Mouse (Mus musculus): ENCODE results near the gene Arfip1. TPM values are rescaled to one million over a fixed set of nuclear protein-coding genes. Genes with fewer than 3 reads are reported as not detected.

Arfip1 gene
- polyA plus RNA-seq, 1 experiment from 2014 or later = 22.5 TPM

- ATAC-seq (ENCODE audit: low FRiP score, low read depth) = no peak
Measured at GRCm38 (mm10) chr3:84516163-84516562, 66.3 kb downstream of the Arfip1 start.

GRCm38 (mm10) chr3:84512774-84513515 lies 69.5 kb downstream of the Arfip1 start:
- no peak overlapping the region for H3K27ac ChIP-seq (replicated peaks)
- no peak overlapping the region for H3K4me2 ChIP-seq
- no peaks in the 10 kb centered on the region for H3K9me3 ChIP-seq
- H3K27me3 ChIP-seq = no peaks in the 10 kb centered on the region
- 68% methylated on average over 6 of the region's 6 CpGs for WGBS
- no peak for ATAC-seq (ENCODE audit: low FRiP score, low read depth)
- H3K36me3 ChIP-seq = no peaks in the 10 kb centered on the region
- H3K4me3 ChIP-seq = no peak overlapping the region
- H3K4me1 ChIP-seq (replicated peaks) = no peaks in the 10 kb centered on the region
- no peak overlapping the region for H3K9ac ChIP-seq

More at GRCm38 (mm10) chr3:84516163-84516562, 66.3 kb downstream of the Arfip1 start:
- H3K4me2 ChIP-seq = no peak overlapping the region
- H3K4me1 ChIP-seq (replicated peaks) = no peaks in the 10 kb centered on the region
- no peak overlapping the region for H3K4me3 ChIP-seq
- WGBS = 90% methylated on average over 3 of the region's 3 CpGs
- 0 out of 2 replicates have a peak, but pooled peaks cover 5% of the 10 kb centered on the region for H3K36me3 ChIP-seq
- H3K9ac ChIP-seq = no peak overlapping the region
- no peak overlapping the region for H3K27ac ChIP-seq (replicated peaks)
- no peaks in the 10 kb centered on the region for H3K9me3 ChIP-seq
- no peaks in the 10 kb centered on the region for H3K27me3 ChIP-seq

- Histone ChIP-seq H3K4me1 (replicated peaks) (no peaks in the 10 kb centered on the region), H3K4me3 (no peak overlapping the region), H3K27me3 (no peaks in the 10 kb centered on the region), H3K9ac (no peak overlapping the region), H3K4me2 (no peak overlapping the region), H3K36me3 (no peaks in the 10 kb centered on the region), H3K27ac (replicated peaks) (no peak overlapping the region), H3K9me3 (no peaks in the 10 kb centered on the region)
- ATAC-seq (ENCODE audit: low FRiP score, low read depth) = no peak
- WGBS = 88% methylated on average over 4 of the region's 4 CpGs
Measured at GRCm38 (mm10) chr3:84505193-84505592, 77.2 kb downstream of the Arfip1 start.

GRCm38 (mm10) chr3:84504291-84504690 lies 78.1 kb downstream of the Arfip1 start:
- H3K4me2 ChIP-seq = no peak overlapping the region
- H3K4me1 ChIP-seq (replicated peaks) = no peaks in the 10 kb centered on the region
- 91% methylated on average over 8 of the region's 8 CpGs for WGBS
- no peak overlapping the region for H3K4me3 ChIP-seq
- H3K9me3 ChIP-seq = no peaks in the 10 kb centered on the region
- H3K27ac ChIP-seq (replicated peaks) = no peak overlapping the region
- H3K9ac ChIP-seq = no peak overlapping the region
- no peaks in the 10 kb centered on the region for H3K36me3 ChIP-seq
- ATAC-seq (ENCODE audit: low FRiP score, low read depth) = no peak
- H3K27me3 ChIP-seq = no peaks in the 10 kb centered on the region

- no peaks in the 10 kb centered on the region for H3K27me3 ChIP-seq
- H3K9me3 ChIP-seq = no peaks in the 10 kb centered on the region
- no peak for ATAC-seq (ENCODE audit: low FRiP score, low read depth)
- H3K4me2 ChIP-seq = no peak overlapping the region
- no peaks in the 10 kb centered on the region for H3K36me3 ChIP-seq
- H3K27ac ChIP-seq (replicated peaks) = no peak overlapping the region
- H3K4me3 ChIP-seq = no peak overlapping the region
- no peak overlapping the region for H3K9ac ChIP-seq
- H3K4me1 ChIP-seq (replicated peaks) = no peaks in the 10 kb centered on the region
- 82% methylated on average over 2 of the region's 2 CpGs for WGBS
Measured at GRCm38 (mm10) chr3:84502101-84502500, 80.3 kb downstream of the Arfip1 start.

GRCm38 (mm10) chr3:84500491-84500890 lies 81.9 kb downstream of the Arfip1 start:
- no peak overlapping the region for H3K4me2 ChIP-seq
- no peaks in the 10 kb centered on the region for H3K27me3 ChIP-seq
- no peak overlapping the region for H3K4me3 ChIP-seq
- H3K27ac ChIP-seq (replicated peaks) = no peak overlapping the region
- no peak for ATAC-seq (ENCODE audit: low FRiP score, low read depth)
- H3K9ac ChIP-seq = no peak overlapping the region
- 76% methylated on average over 10 of the region's 10 CpGs for WGBS
- H3K4me1 ChIP-seq (replicated peaks) = no peaks in the 10 kb centered on the region
- no peaks in the 10 kb centered on the region for H3K9me3 ChIP-seq
- H3K36me3 ChIP-seq = no peaks in the 10 kb centered on the region

GRCm38 (mm10) chr3:84497718-84498117 lies 84.7 kb downstream of the Arfip1 start:
- H3K4me3 ChIP-seq = no peak overlapping the region
- ATAC-seq (ENCODE audit: low FRiP score, low read depth) = no peak

GRCm38 (mm10) chr3:84492657-84493056 lies 89.8 kb downstream of the Arfip1 start:
- no peak overlapping the region for H3K4me3 ChIP-seq
- 91% methylated on average over 8 of the region's 8 CpGs for WGBS

More at GRCm38 (mm10) chr3:84497718-84498117, 84.7 kb downstream of the Arfip1 start:
- Histone ChIP-seq H3K27ac (replicated peaks) (no peak overlapping the region), H3K27me3 (no peaks in the 10 kb centered on the region), H3K9me3 (no peaks in the 10 kb centered on the region), H3K36me3 (no peaks in the 10 kb centered on the region), H3K4me1 (replicated peaks) (no peaks in the 10 kb centered on the region), H3K4me2 (no peak overlapping the region), H3K9ac (no peak overlapping the region)
- WGBS = 75% methylated on average over 11 of the region's 11 CpGs

GRCm38 (mm10) chr3:84492148-84492547 lies 90.3 kb downstream of the Arfip1 start:
- H3K27ac ChIP-seq (replicated peaks) = no peak overlapping the region
- H3K4me1 ChIP-seq (replicated peaks) = 0 out of 2 replicates have a peak, but pooled peaks cover 3% of the 10 kb centered on the region
- no peaks in the 10 kb centered on the region for H3K36me3 ChIP-seq
- H3K4me3 ChIP-seq = no peak overlapping the region
- no peak overlapping the region for H3K4me2 ChIP-seq
- no peaks in the 10 kb centered on the region for H3K27me3 ChIP-seq
- WGBS = 81% methylated on average over 4 of the region's 4 CpGs
- H3K9ac ChIP-seq = no peak overlapping the region
- no peaks in the 10 kb centered on the region for H3K9me3 ChIP-seq
- ATAC-seq (ENCODE audit: low FRiP score, low read depth) = no peak

More at GRCm38 (mm10) chr3:84492657-84493056, 89.8 kb downstream of the Arfip1 start:
- Histone ChIP-seq H3K4me2 (no peak overlapping the region), H3K36me3 (no peaks in the 10 kb centered on the region), H3K4me1 (replicated peaks) (0 out of 2 replicates have a peak, but pooled peaks cover 3% of the 10 kb centered on the region), H3K9ac (no peak overlapping the region), H3K9me3 (no peaks in the 10 kb centered on the region), H3K27me3 (no peaks in the 10 kb centered on the region), H3K27ac (replicated peaks) (no peak overlapping the region)
- ATAC-seq (ENCODE audit: low FRiP score, low read depth) = no peak

GRCm38 (mm10) chr3:84488716-84489115 lies 93.7 kb downstream of the Arfip1 start:
- Histone ChIP-seq H3K36me3 (no peaks in the 10 kb centered on the region), H3K4me2 (no peak overlapping the region), H3K27me3 (no peaks in the 10 kb centered on the region), H3K4me1 (replicated peaks) (0 out of 2 replicates have a peak, but pooled peaks cover 3% of the 10 kb centered on the region), H3K9ac (no peak overlapping the region), H3K27ac (replicated peaks) (no peak overlapping the region), H3K4me3 (no peak overlapping the region), H3K9me3 (no peaks in the 10 kb centered on the region)
- no peak for ATAC-seq (ENCODE audit: low FRiP score, low read depth)
- 37% methylated on average over 6 of the region's 6 CpGs for WGBS

GRCm38 (mm10) chr3:84484891-84485290 lies 97.5 kb downstream of the Arfip1 start:
- H3K4me3 ChIP-seq = no peak overlapping the region
- no peaks in the 10 kb centered on the region for H3K36me3 ChIP-seq
- WGBS = 82% methylated on average over 3 of the region's 3 CpGs
- no peak for ATAC-seq (ENCODE audit: low FRiP score, low read depth)
- H3K4me1 ChIP-seq (replicated peaks) = peaks cover 17% of the 10 kb centered on the region
- no peaks in the 10 kb centered on the region for H3K27me3 ChIP-seq
- no peak overlapping the region for H3K4me2 ChIP-seq
- no peak overlapping the region for H3K9ac ChIP-seq
- no peaks in the 10 kb centered on the region for H3K9me3 ChIP-seq
- no peak overlapping the region for H3K27ac ChIP-seq (replicated peaks)

- Histone ChIP-seq H3K4me3 (no peak overlapping the region), H3K9ac (no peak overlapping the region), H3K27ac (replicated peaks) (no peak overlapping the region), H3K9me3 (no peaks in the 10 kb centered on the region), H3K36me3 (no peaks in the 10 kb centered on the region), H3K4me2 (no peak overlapping the region), H3K27me3 (no peaks in the 10 kb centered on the region), H3K4me1 (replicated peaks) (peaks cover 21% of the 10 kb centered on the region)
- WGBS = 83% methylated on average over 4 of the region's 4 CpGs
- no peak for ATAC-seq (ENCODE audit: low FRiP score, low read depth)
Measured at GRCm38 (mm10) chr3:84484333-84484732, 98.1 kb downstream of the Arfip1 start.
